Mouse (Mus musculus): Measurements from ENCODE around the gene Pycr1. TPM values are rescaled to one million over a fixed set of nuclear protein-coding genes. Genes with fewer than 3 reads are reported as not detected.

The Pycr1 gene
- polyA plus RNA-seq, 1 experiment from 2014 or later, result 56.7 TPM

DNA sequence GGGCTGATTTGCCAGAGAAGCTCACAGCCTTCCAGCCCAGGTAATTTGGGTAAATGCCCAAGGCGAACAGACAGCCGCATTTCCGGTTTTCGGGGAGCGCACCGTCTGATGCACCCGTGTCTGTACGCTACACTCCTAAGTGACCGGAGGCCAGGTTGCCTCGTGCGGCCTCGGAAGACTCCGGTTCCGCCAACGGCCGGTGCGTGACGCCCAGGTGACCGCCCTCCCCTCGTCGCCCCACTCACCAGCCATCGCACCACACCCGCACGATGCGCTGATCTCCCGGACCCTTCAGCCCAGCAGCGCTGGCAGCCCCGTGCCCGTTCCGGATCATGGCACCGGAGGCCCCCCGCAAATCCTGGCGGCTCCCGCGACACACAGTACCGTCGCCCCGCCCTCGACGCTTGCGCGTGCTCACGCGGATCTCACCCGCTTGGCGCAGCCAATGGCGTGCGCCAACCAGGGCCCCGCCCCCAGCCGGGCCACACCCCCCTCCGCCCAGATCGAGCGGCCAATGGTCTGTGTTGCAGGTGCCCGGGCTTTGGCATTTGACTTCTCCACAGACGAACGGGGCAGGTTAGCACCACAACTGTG is 26.0 kb downstream of the Pycr1 start, which contains the start of gene Pcyt2:
Pcyt2 (minus strand) TSS at position 418 of the 594 bp plus-strand sequence.
- Histone ChIP-seq H3K27me3 (replicated peaks; ENCODE audit: control insufficient read depth, insufficient read depth, low read length) (no peaks in the 10 kb centered on the region), H3K36me3 (ENCODE audit: control insufficient read depth, insufficient read depth, low read length) (peaks cover 62% of the 10 kb centered on the region), H3K27ac (replicated peaks; ENCODE audit: low read depth, low read length) (peak within 1 kb of the TSS; percentile 61; the same call in 1 of the 2 replicates), H3K9ac (ENCODE audit: low read depth, low read length) (peak within 1 kb of the TSS; percentile 82), H3K4me2 (ENCODE audit: low read depth, low read length) (peak within 1 kb of the TSS; percentile 85), H3K9me3 (ENCODE audit: control insufficient read depth, low read length) (no peaks in the 10 kb centered on the region), H3K4me1 (ENCODE audit: control insufficient read depth, insufficient read depth, low read length) (peaks cover 8% of the 10 kb centered on the region), H3K4me3 (ENCODE audit: low read depth, low read length) (peak within 1 kb of the TSS; percentile 88)
- DNase-seq (ENCODE audit: low spot score), result peak; percentile 94
- WGBS, result under 1% methylated on average over 43 of the region's 56 CpGs
- ATAC-seq (ENCODE audit: low read depth), result peak; percentile 95

GRCm38 (mm10) chr11:120616617-120617294 is 26.8 kb downstream of the Pycr1 start:
- H3K27ac ChIP-seq (replicated peaks; ENCODE audit: low read depth, low read length), result no peak overlapping the region
- DNase-seq (ENCODE audit: low spot score), result no peak
- H3K4me1 ChIP-seq (ENCODE audit: control insufficient read depth, insufficient read depth, low read length), result peaks cover 8% of the 10 kb centered on the region
- H3K9me3 ChIP-seq (ENCODE audit: control insufficient read depth, low read length), result no peaks in the 10 kb centered on the region
- no peak for ATAC-seq (ENCODE audit: low read depth)
- peak overlapping the region; percentile 82 for H3K9ac ChIP-seq (ENCODE audit: low read depth, low read length)
- no peaks in the 10 kb centered on the region for H3K27me3 ChIP-seq (replicated peaks; ENCODE audit: control insufficient read depth, insufficient read depth, low read length)
- peaks cover 63% of the 10 kb centered on the region for H3K36me3 ChIP-seq (ENCODE audit: control insufficient read depth, insufficient read depth, low read length)
- peak overlapping the region; percentile 88 for H3K4me3 ChIP-seq (ENCODE audit: low read depth, low read length)
- 40% methylated on average over 4 of the region's 4 CpGs for WGBS
- H3K4me2 ChIP-seq (ENCODE audit: low read depth, low read length), result peak overlapping the region; percentile 85

DNA sequence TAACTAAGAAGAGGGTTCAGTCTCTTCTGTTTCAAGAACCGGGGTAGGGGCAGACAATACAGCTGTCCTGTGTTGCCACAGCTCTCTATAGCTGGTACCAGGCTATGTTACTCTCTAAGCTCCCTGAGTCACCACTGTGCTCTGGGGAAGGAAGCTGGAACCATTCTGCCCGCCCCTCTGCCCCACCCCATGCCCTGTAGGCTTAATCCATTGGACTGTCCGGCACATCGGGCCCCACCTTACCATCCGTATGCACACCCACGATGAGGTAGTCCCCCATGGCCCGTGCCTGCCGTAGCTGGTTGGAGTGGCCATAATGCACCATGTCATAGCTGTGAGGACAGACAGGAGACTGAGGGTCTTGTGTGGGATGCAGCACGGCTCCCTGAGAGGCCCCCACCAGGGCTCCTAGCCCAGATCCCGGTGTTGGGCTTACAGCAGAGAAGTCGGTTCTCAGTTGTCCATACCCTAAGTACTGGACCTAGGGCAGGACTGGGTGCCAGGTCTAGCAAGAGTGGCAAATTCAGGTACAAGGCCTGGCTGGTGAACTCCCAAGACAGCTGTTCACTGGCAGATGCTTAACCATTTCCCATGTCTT is 27.9 kb downstream of the Pycr1 start:
- Histone ChIP-seq H3K4me2 (ENCODE audit: low read depth, low read length) (no peak overlapping the region), H3K27ac (replicated peaks; ENCODE audit: low read depth, low read length) (no peak overlapping the region), H3K27me3 (replicated peaks; ENCODE audit: control insufficient read depth, insufficient read depth, low read length) (no peaks in the 10 kb centered on the region), H3K4me1 (ENCODE audit: control insufficient read depth, insufficient read depth, low read length) (peaks cover 8% of the 10 kb centered on the region), H3K4me3 (ENCODE audit: low read depth, low read length) (no peak overlapping the region), H3K9me3 (ENCODE audit: control insufficient read depth, low read length) (no peaks in the 10 kb centered on the region), H3K36me3 (ENCODE audit: control insufficient read depth, insufficient read depth, low read length) (peaks cover 66% of the 10 kb centered on the region), H3K9ac (ENCODE audit: low read depth, low read length) (0 out of 2 replicates have a peak overlapping the region, but pooled peaks have one; percentile 3)
- WGBS, result 89% methylated on average over 11 of the region's 11 CpGs
- DNase-seq (ENCODE audit: low spot score) (no peak), ATAC-seq (ENCODE audit: low read depth) (no peak)

DNA sequence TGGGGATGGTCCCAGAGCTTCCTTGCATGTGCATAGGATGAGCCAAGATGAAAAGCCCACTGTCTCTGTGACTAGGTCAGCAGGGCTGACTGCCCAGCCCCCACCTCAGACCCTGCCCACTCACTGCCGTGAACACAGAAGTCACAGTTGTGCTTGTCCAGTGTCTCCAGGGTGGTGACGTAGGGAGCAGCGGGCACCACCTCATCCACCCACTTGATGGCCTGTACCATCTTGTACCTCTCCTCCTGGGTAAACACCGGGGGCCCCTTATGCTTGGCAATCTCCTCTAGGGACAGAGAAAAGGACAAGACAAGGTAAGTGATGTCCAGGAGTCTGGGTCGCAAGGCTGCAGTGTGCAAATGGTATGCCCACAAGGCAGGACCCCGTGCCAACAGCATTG is 28.4 kb downstream of the Pycr1 start:
- H3K27ac ChIP-seq (replicated peaks; ENCODE audit: low read depth, low read length), result no peak overlapping the region
- no peak for ATAC-seq (ENCODE audit: low read depth)
- no peak overlapping the region for H3K9ac ChIP-seq (ENCODE audit: low read depth, low read length)
- peaks cover 8% of the 10 kb centered on the region for H3K4me1 ChIP-seq (ENCODE audit: control insufficient read depth, insufficient read depth, low read length)
- no peaks in the 10 kb centered on the region for H3K9me3 ChIP-seq (ENCODE audit: control insufficient read depth, low read length)
- no peaks in the 10 kb centered on the region for H3K27me3 ChIP-seq (replicated peaks; ENCODE audit: control insufficient read depth, insufficient read depth, low read length)
- H3K36me3 ChIP-seq (ENCODE audit: control insufficient read depth, insufficient read depth, low read length), result peaks cover 65% of the 10 kb centered on the region
- 93% methylated on average over 6 of the region's 6 CpGs for WGBS
- H3K4me2 ChIP-seq (ENCODE audit: low read depth, low read length), result no peak overlapping the region
- H3K4me3 ChIP-seq (ENCODE audit: low read depth, low read length), result no peak overlapping the region
- DNase-seq (ENCODE audit: low spot score), result no peak

DNA sequence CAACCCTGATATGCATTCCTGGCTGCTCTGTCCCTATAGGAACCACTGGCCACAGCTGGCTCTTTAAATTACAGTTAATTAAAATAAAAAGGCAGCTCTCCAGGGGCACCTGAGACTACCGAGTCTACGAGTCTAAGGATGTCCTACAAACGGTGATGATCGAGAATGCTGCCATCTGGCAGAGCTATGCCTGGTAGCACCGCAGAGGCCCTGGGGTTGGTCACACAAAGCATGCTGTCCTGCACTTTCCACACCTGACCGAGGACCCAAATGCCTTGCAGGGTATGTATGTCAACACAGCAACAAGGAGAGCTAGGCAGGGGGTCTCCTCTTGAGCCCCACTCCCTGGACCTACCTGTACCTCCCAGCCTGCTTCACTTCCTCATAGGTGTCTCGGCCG is 29.6 kb downstream of the Pycr1 start:
- Histone ChIP-seq H3K9ac (ENCODE audit: low read depth, low read length) (no peak overlapping the region), H3K4me2 (ENCODE audit: low read depth, low read length) (no peak overlapping the region), H3K36me3 (ENCODE audit: control insufficient read depth, insufficient read depth, low read length) (peaks cover 55% of the 10 kb centered on the region), H3K4me1 (ENCODE audit: control insufficient read depth, insufficient read depth, low read length) (peaks cover 8% of the 10 kb centered on the region), H3K27ac (replicated peaks; ENCODE audit: low read depth, low read length) (no peak overlapping the region), H3K27me3 (replicated peaks; ENCODE audit: control insufficient read depth, insufficient read depth, low read length) (peaks cover 4% of the 10 kb centered on the region; the same call in 1 of the 2 replicates), H3K4me3 (ENCODE audit: low read depth, low read length) (no peak overlapping the region), H3K9me3 (ENCODE audit: control insufficient read depth, low read length) (no peaks in the 10 kb centered on the region)
- DNase-seq (ENCODE audit: low spot score) (no peak), ATAC-seq (ENCODE audit: low read depth) (no peak)
- 88% methylated on average over 8 of the region's 8 CpGs for WGBS

GRCm38 (mm10) chr11:120613481-120613972 is 30.0 kb downstream of the Pycr1 start:
- H3K4me3 ChIP-seq (ENCODE audit: low read depth, low read length), result no peak overlapping the region

DNA sequence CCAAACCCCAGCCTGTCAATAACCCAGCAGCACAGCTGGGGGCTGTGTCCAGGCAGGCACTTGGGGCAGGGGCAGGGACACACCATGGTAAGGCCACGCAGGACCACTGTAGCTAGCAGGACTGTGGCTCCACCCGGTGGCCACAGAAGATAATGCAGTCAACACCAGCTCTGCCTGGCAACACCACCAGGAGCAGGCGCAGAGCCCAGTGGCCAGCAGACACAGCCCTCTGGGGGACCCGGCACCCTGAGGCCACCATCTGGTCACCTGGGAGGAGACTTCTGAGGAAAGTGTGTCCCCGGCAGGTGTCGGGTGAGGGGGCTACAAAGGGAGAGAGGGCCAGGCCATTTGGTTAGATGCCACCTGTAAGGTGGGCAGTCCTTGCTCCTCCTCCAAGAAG is 30.8 kb downstream of the Pycr1 start:
- 65% methylated on average over 4 of the region's 6 CpGs for WGBS
- Histone ChIP-seq H3K9me3 (ENCODE audit: control insufficient read depth, low read length) (no peaks in the 10 kb centered on the region), H3K4me3 (ENCODE audit: low read depth, low read length) (no peak overlapping the region), H3K4me2 (ENCODE audit: low read depth, low read length) (no peak overlapping the region), H3K36me3 (ENCODE audit: control insufficient read depth, insufficient read depth, low read length) (peaks cover 44% of the 10 kb centered on the region), H3K27ac (replicated peaks; ENCODE audit: low read depth, low read length) (no peak overlapping the region), H3K9ac (ENCODE audit: low read depth, low read length) (no peak overlapping the region), H3K27me3 (replicated peaks; ENCODE audit: control insufficient read depth, insufficient read depth, low read length) (peaks cover 9% of the 10 kb centered on the region; the same call in 1 of the 2 replicates), H3K4me1 (ENCODE audit: control insufficient read depth, insufficient read depth, low read length) (peaks cover 12% of the 10 kb centered on the region)
- DNase-seq (ENCODE audit: low spot score), result no peak
- ATAC-seq (ENCODE audit: low read depth), result no peak

More at GRCm38 (mm10) chr11:120613481-120613972, 30.0 kb downstream of the Pycr1 start:
- H3K36me3 ChIP-seq (ENCODE audit: control insufficient read depth, insufficient read depth, low read length), result peaks cover 50% of the 10 kb centered on the region
- no peak overlapping the region for H3K4me2 ChIP-seq (ENCODE audit: low read depth, low read length)
- no peak for DNase-seq (ENCODE audit: low spot score)
- 88% methylated on average over 10 of the region's 10 CpGs for WGBS
- no peak overlapping the region for H3K27ac ChIP-seq (replicated peaks; ENCODE audit: low read depth, low read length)
- no peak overlapping the region for H3K9ac ChIP-seq (ENCODE audit: low read depth, low read length)
- no peaks in the 10 kb centered on the region for H3K9me3 ChIP-seq (ENCODE audit: control insufficient read depth, low read length)
- H3K27me3 ChIP-seq (replicated peaks; ENCODE audit: control insufficient read depth, insufficient read depth, low read length), result peaks cover 8% of the 10 kb centered on the region; the same call in 1 of the 2 replicates
- ATAC-seq (ENCODE audit: low read depth), result no peak
- peaks cover 9% of the 10 kb centered on the region for H3K4me1 ChIP-seq (ENCODE audit: control insufficient read depth, insufficient read depth, low read length)

- Histone ChIP-seq H3K9ac (ENCODE audit: low read depth, low read length) (no peak overlapping the region), H3K27ac (replicated peaks; ENCODE audit: low read depth, low read length) (no peak overlapping the region), H3K4me1 (ENCODE audit: control insufficient read depth, insufficient read depth, low read length) (peaks cover 4% of the 10 kb centered on the region; the same call in 1 of the 2 replicates), H3K4me2 (ENCODE audit: low read depth, low read length) (no peak overlapping the region), H3K27me3 (replicated peaks; ENCODE audit: control insufficient read depth, insufficient read depth, low read length) (peaks cover 9% of the 10 kb centered on the region; the same call in 1 of the 2 replicates), H3K9me3 (ENCODE audit: control insufficient read depth, low read length) (no peaks in the 10 kb centered on the region), H3K36me3 (ENCODE audit: control insufficient read depth, insufficient read depth, low read length) (peaks cover 56% of the 10 kb centered on the region), H3K4me3 (ENCODE audit: low read depth, low read length) (no peak overlapping the region)
- WGBS, result 72% methylated on average over 9 of the region's 9 CpGs
- ATAC-seq (ENCODE audit: low read depth), result no peak
- DNase-seq (ENCODE audit: low spot score), result no peak
These were observed 33.0 kb downstream of the Pycr1 start for GRCm38 (mm10) chr11:120610477-120611046.
